Mouse (Mus musculus): ENCODE data around the gene Adamts7. TPM values are rescaled to one million over a fixed set of nuclear protein-coding genes. Genes with fewer than 3 reads are reported as not detected.

The Adamts7 gene
- polyA plus RNA-seq, 1 experiment from 2014 or later, result 12.1 TPM

DNA sequence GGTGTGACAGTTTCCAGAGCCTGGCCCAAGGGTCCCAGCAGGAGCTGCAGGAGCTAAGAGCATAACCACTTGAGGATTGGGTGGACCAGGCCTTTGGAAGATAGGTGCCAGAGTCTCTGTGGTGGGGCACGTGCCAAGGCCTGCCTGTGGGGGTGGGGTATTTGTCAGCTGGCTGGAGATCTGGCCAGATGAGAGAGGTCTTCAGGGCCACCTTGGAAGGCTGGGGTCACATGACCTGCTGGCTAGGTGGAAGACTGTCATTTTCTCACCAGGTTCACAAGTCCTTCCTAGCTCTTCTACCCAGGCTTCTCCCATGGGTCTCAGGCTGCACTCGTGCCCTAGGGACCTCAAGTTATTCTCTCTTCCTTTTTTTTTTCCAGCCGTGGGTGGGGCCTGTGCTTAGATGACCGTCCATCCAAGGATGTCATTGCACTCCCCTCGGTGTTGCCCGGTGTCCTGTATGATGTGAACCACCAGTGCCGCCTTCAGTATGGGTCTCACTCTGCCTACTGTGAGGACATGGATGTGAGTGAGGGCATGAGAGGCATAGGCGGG, 22.6 kb downstream of the Adamts7 start:
- H3K27me3 ChIP-seq, result no peaks in the 10 kb centered on the region
- no peak overlapping the region for H3K9ac ChIP-seq
- ATAC-seq (ENCODE audit: low FRiP score), result no peak
- H3K27ac ChIP-seq, result no peak overlapping the region
- H3K36me3 ChIP-seq, result peaks cover 81% of the 10 kb centered on the region
- no peak overlapping the region for H3K4me2 ChIP-seq
- WGBS, result 95% methylated on average over 8 of the region's 8 CpGs
- peaks cover 13% of the 10 kb centered on the region for H3K4me1 ChIP-seq (replicated peaks)
- H3K4me3 ChIP-seq, result no peak overlapping the region
- no peaks in the 10 kb centered on the region for H3K9me3 ChIP-seq

DNA sequence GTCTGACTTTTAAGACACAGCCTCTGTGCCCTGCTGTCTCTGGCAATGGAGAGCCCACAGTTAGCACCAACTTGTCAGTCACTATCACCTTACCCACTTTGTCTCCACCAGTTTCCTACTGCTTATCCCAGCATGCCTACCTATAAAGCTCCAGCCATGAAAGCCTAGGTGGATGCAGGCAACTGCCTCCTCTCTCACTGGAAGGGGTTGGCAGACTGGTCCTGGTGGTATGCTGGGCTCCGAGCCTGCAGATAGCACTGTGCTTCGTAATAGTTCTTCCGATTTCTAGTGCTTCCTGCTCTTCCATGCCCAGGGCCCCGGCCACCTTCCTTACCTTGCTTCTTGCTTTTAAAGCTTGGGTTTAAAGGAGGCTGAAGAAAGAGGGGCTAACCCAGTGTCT, 26.0 kb downstream of the Adamts7 start:
- Histone ChIP-seq H3K9me3 (no peaks in the 10 kb centered on the region), H3K27me3 (no peaks in the 10 kb centered on the region), H3K4me1 (replicated peaks) (peaks cover 12% of the 10 kb centered on the region), H3K36me3 (peaks cover 91% of the 10 kb centered on the region), H3K4me3 (no peak overlapping the region), H3K4me2 (no peak overlapping the region), H3K9ac (no peak overlapping the region), H3K27ac (no peak overlapping the region)
- no peak for ATAC-seq (ENCODE audit: low FRiP score)
- WGBS, result 98% methylated on average over 4 of the region's 4 CpGs

DNA sequence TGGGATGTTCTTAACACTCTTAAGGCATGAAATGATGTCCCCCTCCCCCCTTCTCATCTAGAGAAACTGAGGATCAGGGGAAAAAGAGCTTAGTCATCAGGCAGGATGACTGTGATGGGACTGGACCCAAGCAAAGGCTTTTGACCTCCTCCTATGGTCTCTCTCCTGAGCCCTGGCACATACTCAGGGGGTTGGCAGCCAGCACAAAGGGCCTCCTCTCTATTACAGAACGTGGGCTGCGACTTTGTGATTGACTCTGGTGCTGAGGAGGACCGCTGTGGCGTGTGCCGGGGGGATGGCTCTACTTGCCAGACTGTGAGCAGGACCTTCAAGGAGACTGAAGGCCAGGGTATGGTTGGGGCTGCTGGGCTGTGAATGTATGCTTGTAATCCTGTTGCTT, 26.5 kb downstream of the Adamts7 start:
- peaks cover 7% of the 10 kb centered on the region; the same call in 1 of the 2 replicates for H3K4me1 ChIP-seq (replicated peaks)
- H3K9ac ChIP-seq, result no peak overlapping the region
- H3K27me3 ChIP-seq, result no peaks in the 10 kb centered on the region
- 81% methylated on average over 5 of the region's 5 CpGs for WGBS
- H3K36me3 ChIP-seq, result peaks cover 96% of the 10 kb centered on the region
- ATAC-seq (ENCODE audit: low FRiP score), result no peak
- no peaks in the 10 kb centered on the region for H3K9me3 ChIP-seq
- no peak overlapping the region for H3K27ac ChIP-seq
- H3K4me2 ChIP-seq, result no peak overlapping the region
- no peak overlapping the region for H3K4me3 ChIP-seq

DNA sequence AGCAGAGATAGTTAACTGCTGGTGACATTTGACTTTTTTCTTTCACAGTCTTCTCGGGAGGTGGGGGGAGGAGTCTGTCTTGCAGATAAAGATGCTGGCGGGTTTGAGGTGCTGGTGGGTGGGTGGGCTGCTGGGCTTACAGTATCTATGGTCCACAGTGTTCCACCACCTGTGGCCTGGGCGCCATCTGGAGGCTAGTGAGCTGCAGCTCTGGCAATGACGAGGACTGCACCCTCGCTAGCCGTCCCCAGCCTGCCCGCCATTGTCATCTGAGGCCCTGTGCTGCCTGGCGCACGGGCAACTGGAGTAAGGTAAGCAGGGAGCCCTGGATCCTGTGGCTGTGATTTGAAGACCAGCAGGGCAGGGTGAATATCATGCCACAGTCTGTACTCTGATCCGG, 32.1 kb downstream of the Adamts7 start:
- no peak for ATAC-seq (ENCODE audit: low FRiP score)
- peaks cover 99% of the 10 kb centered on the region for H3K36me3 ChIP-seq
- H3K4me1 ChIP-seq (replicated peaks), result peaks cover 5% of the 10 kb centered on the region; the same call in 1 of the 2 replicates
- H3K4me3 ChIP-seq, result no peak overlapping the region
- WGBS, result 84% methylated on average over 10 of the region's 10 CpGs
- no peak overlapping the region for H3K9ac ChIP-seq
- no peaks in the 10 kb centered on the region for H3K27me3 ChIP-seq
- H3K9me3 ChIP-seq, result no peaks in the 10 kb centered on the region
- no peak overlapping the region for H3K27ac ChIP-seq
- H3K4me2 ChIP-seq, result no peak overlapping the region

DNA sequence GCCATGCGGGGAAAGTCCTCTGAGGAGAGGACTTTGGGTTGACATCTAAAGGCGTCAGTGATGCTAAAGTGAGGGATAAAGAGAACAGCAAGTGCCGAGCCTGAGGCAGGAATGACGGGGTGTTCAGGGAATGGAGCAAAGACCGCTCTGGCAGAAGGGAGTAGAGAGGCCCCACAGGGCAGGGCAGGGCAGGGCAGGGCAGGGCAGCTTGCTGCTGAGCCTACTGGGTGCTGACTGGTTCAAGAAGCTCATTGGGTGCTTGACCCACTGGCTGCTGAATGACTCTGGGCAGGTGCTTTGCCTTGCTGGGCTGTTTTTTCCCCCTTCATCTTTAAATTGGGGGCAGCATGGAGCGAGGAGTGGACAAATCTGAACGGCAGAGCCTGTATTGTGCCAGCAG, 33.4 kb downstream of the Adamts7 start:
- ATAC-seq (ENCODE audit: low FRiP score), result no peak
- no peak overlapping the region for H3K4me3 ChIP-seq
- H3K4me1 ChIP-seq (replicated peaks), result peaks cover 5% of the 10 kb centered on the region; the same call in 1 of the 2 replicates
- no peaks in the 10 kb centered on the region for H3K27me3 ChIP-seq
- no peak overlapping the region for H3K27ac ChIP-seq
- peaks cover 98% of the 10 kb centered on the region for H3K36me3 ChIP-seq
- H3K9me3 ChIP-seq, result no peaks in the 10 kb centered on the region
- 87% methylated on average over 7 of the region's 7 CpGs for WGBS
- H3K4me2 ChIP-seq, result no peak overlapping the region
- no peak overlapping the region for H3K9ac ChIP-seq

DNA sequence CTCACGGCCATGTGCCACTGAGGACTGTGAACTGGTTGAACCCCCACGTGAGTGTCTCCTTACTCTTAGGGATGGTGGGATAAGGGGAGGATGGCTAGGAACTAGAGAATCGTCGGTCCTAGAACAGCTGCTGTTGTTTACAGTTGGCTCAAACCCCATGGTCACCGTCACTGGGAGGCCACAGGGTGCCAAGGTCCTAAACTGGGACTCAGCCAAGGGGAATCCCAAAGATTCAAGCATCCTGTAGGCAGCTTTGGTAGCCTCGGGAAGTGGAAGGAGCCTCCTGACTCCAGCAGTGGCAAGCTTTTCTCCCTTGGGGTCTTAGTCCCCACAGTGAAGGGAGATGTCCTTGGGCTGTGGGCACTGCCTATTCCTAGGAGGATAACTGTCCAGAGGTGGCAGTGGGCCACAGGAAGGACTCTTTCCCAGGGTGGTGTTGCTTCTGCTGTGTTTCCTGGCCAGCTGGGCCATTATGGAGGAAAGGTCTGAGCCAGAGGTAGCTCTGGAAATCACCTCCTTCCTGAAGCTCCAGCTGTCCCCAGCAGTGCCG, 34.3 kb downstream of the Adamts7 start:
- Histone ChIP-seq H3K27me3 (no peaks in the 10 kb centered on the region), H3K4me3 (no peak overlapping the region), H3K9me3 (no peaks in the 10 kb centered on the region), H3K27ac (no peak overlapping the region), H3K36me3 (peaks cover 98% of the 10 kb centered on the region), H3K9ac (no peak overlapping the region), H3K4me1 (replicated peaks) (peaks cover 5% of the 10 kb centered on the region; the same call in 1 of the 2 replicates), H3K4me2 (no peak overlapping the region)
- ATAC-seq (ENCODE audit: low FRiP score), result no peak
- 87% methylated on average over 7 of the region's 7 CpGs for WGBS

DNA sequence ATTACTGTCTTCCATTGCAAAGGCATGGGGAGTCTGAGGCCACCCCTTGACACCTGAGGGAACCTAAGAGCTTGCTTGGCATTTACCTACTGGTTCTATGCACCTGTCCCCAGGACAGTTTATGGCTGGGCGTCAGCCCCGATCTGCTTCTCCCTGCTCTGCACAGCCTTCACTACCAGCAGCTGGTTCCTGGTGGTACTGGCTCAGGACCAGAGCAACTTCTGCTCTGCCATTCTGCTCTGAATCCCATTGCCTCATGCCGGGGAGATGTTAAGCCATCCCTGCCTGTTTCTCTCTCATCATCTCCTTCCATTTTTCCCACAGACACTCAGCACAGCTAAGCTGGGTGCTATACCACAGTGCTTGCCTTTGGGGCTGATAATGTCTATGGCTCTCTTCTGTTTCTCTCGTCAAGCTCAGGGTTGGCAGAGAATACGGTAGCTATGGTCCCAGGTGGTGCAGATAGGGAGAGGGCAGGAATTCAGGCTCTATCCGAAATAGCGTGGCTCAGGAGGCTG, 35.1 kb downstream of the Adamts7 start:
- ATAC-seq (ENCODE audit: low FRiP score), result no peak
- peaks cover 96% of the 10 kb centered on the region for H3K36me3 ChIP-seq
- WGBS, result 92% methylated on average over 7 of the region's 7 CpGs

DNA sequence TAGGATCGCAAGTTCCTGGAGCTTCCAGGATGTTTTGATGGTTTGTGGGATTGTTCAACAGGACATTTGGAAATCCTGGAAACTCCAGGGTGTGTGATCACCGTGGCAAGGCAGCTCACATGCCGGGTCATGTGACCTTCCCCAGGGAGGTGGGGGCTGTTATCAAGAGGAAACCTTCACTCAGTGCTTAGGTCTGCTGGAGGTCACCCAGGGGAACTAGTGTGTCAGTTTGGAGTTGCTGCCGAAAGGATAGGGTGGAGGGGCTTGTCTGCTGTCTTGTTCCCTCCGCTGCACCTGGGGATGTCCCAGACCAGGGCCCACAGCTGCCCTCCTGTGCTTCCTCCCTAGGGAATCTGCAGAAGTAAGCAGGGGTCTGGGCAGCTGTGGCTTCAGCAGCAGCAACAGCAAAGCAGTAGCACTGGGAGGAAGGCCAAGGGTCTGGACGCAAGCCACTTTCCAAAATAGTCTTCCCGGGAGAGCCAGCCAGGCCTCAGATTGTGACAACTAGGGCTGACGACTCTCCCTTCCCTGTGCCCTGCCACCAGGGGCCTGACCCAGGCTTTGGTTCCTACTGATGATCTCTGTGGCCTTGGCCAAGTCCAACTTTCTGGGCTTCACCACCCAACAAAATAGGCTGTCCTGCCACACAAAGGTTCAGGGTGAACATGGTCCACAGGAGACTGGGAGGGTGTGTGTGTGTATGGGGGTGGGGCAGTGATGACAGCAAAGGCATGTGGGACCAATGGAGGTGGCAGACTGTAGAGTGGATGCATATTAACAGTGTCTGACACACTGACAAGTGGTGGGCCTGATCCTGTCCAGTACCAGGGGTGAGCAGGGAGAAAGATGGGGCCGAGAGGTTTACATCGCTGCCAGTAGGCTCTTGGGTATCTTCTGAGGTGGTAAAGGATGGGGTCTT, 35.9 kb downstream of the Adamts7 start:
- H3K4me2 ChIP-seq, result no peak overlapping the region
- no peak for ATAC-seq (ENCODE audit: low FRiP score)
- 75% methylated on average over 10 of the region's 10 CpGs for WGBS
- no peaks in the 10 kb centered on the region for H3K9me3 ChIP-seq
- no peak overlapping the region for H3K9ac ChIP-seq
- H3K4me1 ChIP-seq (replicated peaks), result peaks cover 5% of the 10 kb centered on the region; the same call in 1 of the 2 replicates
- peaks cover 87% of the 10 kb centered on the region for H3K36me3 ChIP-seq
- no peaks in the 10 kb centered on the region for H3K27me3 ChIP-seq
- no peak overlapping the region for H3K27ac ChIP-seq
- no peak overlapping the region for H3K4me3 ChIP-seq

More for the DNA sequence above, 35.1 kb downstream of the Adamts7 start:
- Histone ChIP-seq H3K27me3 (no peaks in the 10 kb centered on the region), H3K4me3 (no peak overlapping the region), H3K9me3 (no peaks in the 10 kb centered on the region), H3K4me2 (no peak overlapping the region), H3K4me1 (replicated peaks) (peaks cover 5% of the 10 kb centered on the region; the same call in 1 of the 2 replicates), H3K27ac (no peak overlapping the region), H3K9ac (no peak overlapping the region)

DNA sequence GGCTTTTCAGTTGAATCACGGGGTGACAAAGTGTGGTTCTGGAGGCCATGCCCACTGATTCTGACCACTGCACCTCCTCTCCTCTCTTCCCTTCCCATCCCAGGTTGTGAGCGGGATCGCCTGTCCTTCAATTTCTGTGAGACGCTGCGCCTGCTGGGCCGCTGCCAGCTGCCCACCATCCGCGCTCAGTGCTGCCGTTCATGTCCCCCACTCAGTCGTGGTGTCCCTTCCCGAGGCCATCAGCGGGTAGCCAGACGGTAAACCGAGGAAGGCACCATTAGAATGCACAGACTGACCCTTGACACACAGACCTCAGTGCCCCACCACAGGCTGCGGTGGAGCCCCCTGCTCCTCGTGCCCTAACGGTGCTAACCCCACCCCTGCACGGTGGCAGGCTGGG, 36.7 kb downstream of the Adamts7 start:
- Histone ChIP-seq H3K9ac (no peak overlapping the region), H3K9me3 (no peaks in the 10 kb centered on the region), H3K4me3 (no peak overlapping the region), H3K4me1 (replicated peaks) (peaks cover 5% of the 10 kb centered on the region; the same call in 1 of the 2 replicates), H3K27ac (no peak overlapping the region), H3K27me3 (no peaks in the 10 kb centered on the region), H3K36me3 (peaks cover 86% of the 10 kb centered on the region), H3K4me2 (no peak overlapping the region)
- 93% methylated on average over 18 of the region's 18 CpGs for WGBS
- ATAC-seq (ENCODE audit: low FRiP score), result no peak

DNA sequence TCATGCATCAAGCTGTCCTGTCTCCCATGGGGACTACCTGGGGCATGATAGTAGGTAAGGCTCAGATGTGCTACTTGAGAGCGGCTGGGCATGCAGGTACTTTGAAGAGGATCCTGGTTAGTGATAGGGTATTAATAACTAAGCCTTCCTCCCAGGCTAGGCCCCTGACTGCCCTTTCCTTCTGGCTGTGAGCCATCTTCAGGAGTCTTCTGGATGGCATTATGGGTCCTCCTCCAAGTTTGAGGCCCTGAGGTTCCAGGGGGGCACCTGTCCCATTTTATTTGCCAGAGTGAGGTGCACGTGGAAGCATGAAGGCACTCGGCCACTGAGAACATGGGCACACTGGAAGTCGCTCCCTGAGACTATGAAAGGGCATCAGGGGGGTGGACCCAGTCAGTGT, 37.6 kb downstream of the Adamts7 start:
- Histone ChIP-seq H3K36me3 (peaks cover 84% of the 10 kb centered on the region), H3K9me3 (no peaks in the 10 kb centered on the region), H3K4me1 (replicated peaks) (peaks cover 5% of the 10 kb centered on the region; the same call in 1 of the 2 replicates), H3K4me3 (no peak overlapping the region), H3K9ac (no peak overlapping the region), H3K27me3 (no peaks in the 10 kb centered on the region), H3K27ac (no peak overlapping the region), H3K4me2 (no peak overlapping the region)
- no peak for ATAC-seq (ENCODE audit: low FRiP score)
- 98% methylated on average over 4 of the region's 4 CpGs for WGBS

DNA sequence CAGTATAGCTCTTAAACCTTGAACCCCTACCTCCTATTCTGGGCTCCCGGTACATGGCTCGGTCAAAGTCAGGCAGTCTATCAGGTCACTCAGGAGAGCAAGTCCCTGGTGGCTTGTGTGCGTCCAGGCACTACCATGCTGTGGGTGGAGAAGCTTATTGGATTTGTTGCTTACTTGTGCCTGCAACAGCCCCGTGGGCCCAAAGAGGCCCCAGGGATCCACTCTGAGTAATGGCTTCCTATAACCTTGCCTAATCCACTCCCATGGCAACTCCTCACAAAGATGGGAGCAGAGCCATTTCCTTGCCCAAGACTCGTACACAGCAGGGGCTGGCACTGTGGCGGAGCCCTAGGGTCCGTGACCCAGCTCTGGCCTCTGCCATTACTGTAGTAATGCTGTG, 38.2 kb downstream of the Adamts7 start:
- WGBS, result 90% methylated on average over 7 of the region's 7 CpGs
- peaks cover 78% of the 10 kb centered on the region for H3K36me3 ChIP-seq
- no peak overlapping the region for H3K4me3 ChIP-seq
- H3K4me1 ChIP-seq (replicated peaks), result peaks cover 5% of the 10 kb centered on the region; the same call in 1 of the 2 replicates
- no peaks in the 10 kb centered on the region for H3K27me3 ChIP-seq
- H3K4me2 ChIP-seq, result no peak overlapping the region
- no peak for ATAC-seq (ENCODE audit: low FRiP score)
- no peaks in the 10 kb centered on the region for H3K9me3 ChIP-seq
- H3K27ac ChIP-seq, result no peak overlapping the region
- no peak overlapping the region for H3K9ac ChIP-seq

DNA sequence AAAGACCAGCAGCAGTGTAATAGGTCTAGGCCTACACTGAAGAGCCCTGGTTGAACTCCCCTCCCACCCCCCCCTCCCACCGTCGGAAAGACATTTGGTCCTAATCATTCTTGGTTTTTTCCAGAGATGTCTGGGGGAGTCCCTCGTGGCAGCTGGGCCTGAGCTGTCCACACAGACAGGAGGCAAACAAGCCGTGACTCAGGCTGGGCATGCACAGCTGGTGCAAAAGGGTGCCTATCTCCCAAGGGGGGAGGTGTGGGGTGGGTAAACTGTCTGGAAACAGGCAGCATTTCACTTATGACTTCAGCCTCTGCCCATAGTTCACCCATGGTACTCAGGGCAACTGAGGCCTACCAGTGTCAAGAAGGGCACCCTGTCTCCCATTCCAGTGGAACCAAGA, 38.7 kb downstream of the Adamts7 start:
- no peak overlapping the region for H3K27ac ChIP-seq
- no peaks in the 10 kb centered on the region for H3K9me3 ChIP-seq
- peaks cover 74% of the 10 kb centered on the region for H3K36me3 ChIP-seq
- H3K4me3 ChIP-seq, result no peak overlapping the region
- H3K4me2 ChIP-seq, result no peak overlapping the region
- no peaks in the 10 kb centered on the region for H3K27me3 ChIP-seq
- peaks cover 5% of the 10 kb centered on the region; the same call in 1 of the 2 replicates for H3K4me1 ChIP-seq (replicated peaks)
- no peak overlapping the region for H3K9ac ChIP-seq
- WGBS, result 56% methylated on average over 4 of the region's 4 CpGs
- ATAC-seq (ENCODE audit: low FRiP score), result no peak
